Mouse (Mus musculus): Measurements from ENCODE around the gene Zfp978. TPM values are rescaled to one million over a fixed set of nuclear protein-coding genes. Genes with fewer than 3 reads are reported as not detected.
"Not testable (repeated sequence)": the region's sequence is repeated elsewhere in the genome, so short reads cannot be mapped to it uniquely, and the experiment has no call there.

The Zfp978 gene
- polyA plus RNA-seq, 1 experiment from 2014 or later = not detected

- 82% methylated on average over 5 of the region's 5 CpGs for WGBS
- H3K9me3 ChIP-seq (ENCODE audit: control insufficient read depth, low read length) = peaks cover 30% of the 10 kb centered on the region
- H3K4me3 ChIP-seq (ENCODE audit: low read length); H3K27ac ChIP-seq (ENCODE audit: low read length); H3K4me2 ChIP-seq (ENCODE audit: low read depth, low read length); H3K27me3 ChIP-seq (replicated peaks; ENCODE audit: control insufficient read depth, insufficient read depth, low read length); ATAC-seq; H3K4me1 ChIP-seq (ENCODE audit: control insufficient read depth, insufficient read depth, low read length); H3K9ac ChIP-seq (ENCODE audit: low read depth, low read length); H3K36me3 ChIP-seq (ENCODE audit: control insufficient read depth, insufficient read depth, low read length): not testable (repeated sequence)
Measured at GRCm38 (mm10) chr4:147419756-147420590, 58.9 kb downstream of the Zfp978 start.

GRCm38 (mm10) chr4:147420794-147421193, 59.7 kb downstream of the Zfp978 start:
- Histone ChIP-seq H3K9ac (ENCODE audit: low read depth, low read length) (no peak overlapping the region), H3K4me3 (ENCODE audit: low read length) (no peak overlapping the region), H3K4me2 (ENCODE audit: low read depth, low read length) (no peak overlapping the region), H3K4me1 (ENCODE audit: control insufficient read depth, insufficient read depth, low read length) (no peaks in the 10 kb centered on the region), H3K9me3 (ENCODE audit: control insufficient read depth, low read length) (peaks cover 34% of the 10 kb centered on the region), H3K36me3 (ENCODE audit: control insufficient read depth, insufficient read depth, low read length) (no peaks in the 10 kb centered on the region), H3K27me3 (replicated peaks; ENCODE audit: control insufficient read depth, insufficient read depth, low read length) (no peaks in the 10 kb centered on the region), H3K27ac (ENCODE audit: low read length) (no peak overlapping the region)
- 68% methylated on average over 3 of the region's 3 CpGs for WGBS
- no peak for ATAC-seq

DNA sequence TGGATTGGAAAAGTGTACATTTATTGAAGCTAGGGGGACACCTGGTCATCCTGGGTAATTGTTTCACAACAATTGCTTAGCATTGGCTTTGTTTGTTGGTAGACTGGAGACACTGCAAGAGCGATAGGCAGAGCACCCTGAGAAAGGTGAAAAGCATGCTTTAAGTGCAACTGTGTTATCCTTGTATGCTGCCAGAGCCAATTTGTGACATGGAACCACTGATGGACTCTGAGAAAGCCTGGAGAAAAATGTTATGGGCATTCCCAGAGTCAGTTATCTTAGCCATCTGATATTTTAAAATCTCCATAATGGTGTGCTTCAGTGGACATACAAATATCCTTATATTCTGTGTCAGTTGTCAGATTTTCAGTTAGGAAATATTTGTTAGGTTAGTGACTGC, 60.2 kb downstream of the Zfp978 start:
- WGBS = 31% methylated on average over 1 of the region's 1 CpGs

DNA sequence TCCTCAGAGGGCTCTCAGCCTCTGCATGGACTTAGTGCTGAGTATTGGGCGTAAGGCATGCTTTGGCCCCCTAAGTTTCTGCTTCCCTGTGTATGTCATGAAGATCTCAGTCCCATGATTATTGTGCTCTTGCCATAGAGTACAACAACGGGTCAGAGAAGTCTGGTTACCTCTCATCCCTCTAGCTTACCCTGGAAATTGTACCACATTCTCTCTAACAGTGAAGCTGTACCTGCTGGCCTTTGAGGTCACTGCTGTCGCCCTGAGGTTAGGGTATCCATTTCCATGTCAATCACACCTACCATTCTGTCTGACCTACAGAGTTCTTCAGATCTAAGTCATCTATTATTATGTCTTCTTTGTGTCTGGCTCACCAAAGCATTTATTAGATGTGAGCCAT, 62.0 kb downstream of the Zfp978 start:
- ATAC-seq = no peak
- H3K36me3 ChIP-seq (ENCODE audit: control insufficient read depth, insufficient read depth, low read length) = no peaks in the 10 kb centered on the region
- 49% methylated on average over 3 of the region's 3 CpGs for WGBS
- no peak overlapping the region for H3K4me2 ChIP-seq (ENCODE audit: low read depth, low read length)
- no peaks in the 10 kb centered on the region for H3K4me1 ChIP-seq (ENCODE audit: control insufficient read depth, insufficient read depth, low read length)
- H3K27ac ChIP-seq (ENCODE audit: low read length) = no peak overlapping the region
- no peaks in the 10 kb centered on the region for H3K27me3 ChIP-seq (replicated peaks; ENCODE audit: control insufficient read depth, insufficient read depth, low read length)
- no peak overlapping the region for H3K4me3 ChIP-seq (ENCODE audit: low read length)
- peaks cover 24% of the 10 kb centered on the region for H3K9me3 ChIP-seq (ENCODE audit: control insufficient read depth, low read length)
- no peak overlapping the region for H3K9ac ChIP-seq (ENCODE audit: low read depth, low read length)

More for the DNA sequence above, 60.2 kb downstream of the Zfp978 start:
- H3K9ac ChIP-seq (ENCODE audit: low read depth, low read length); H3K4me2 ChIP-seq (ENCODE audit: low read depth, low read length); H3K27me3 ChIP-seq (replicated peaks; ENCODE audit: control insufficient read depth, insufficient read depth, low read length); ATAC-seq; H3K4me1 ChIP-seq (ENCODE audit: control insufficient read depth, insufficient read depth, low read length); H3K27ac ChIP-seq (ENCODE audit: low read length); H3K4me3 ChIP-seq (ENCODE audit: low read length); H3K36me3 ChIP-seq (ENCODE audit: control insufficient read depth, insufficient read depth, low read length): not testable (repeated sequence)
- H3K9me3 ChIP-seq (ENCODE audit: control insufficient read depth, low read length) = peaks cover 33% of the 10 kb centered on the region

DNA sequence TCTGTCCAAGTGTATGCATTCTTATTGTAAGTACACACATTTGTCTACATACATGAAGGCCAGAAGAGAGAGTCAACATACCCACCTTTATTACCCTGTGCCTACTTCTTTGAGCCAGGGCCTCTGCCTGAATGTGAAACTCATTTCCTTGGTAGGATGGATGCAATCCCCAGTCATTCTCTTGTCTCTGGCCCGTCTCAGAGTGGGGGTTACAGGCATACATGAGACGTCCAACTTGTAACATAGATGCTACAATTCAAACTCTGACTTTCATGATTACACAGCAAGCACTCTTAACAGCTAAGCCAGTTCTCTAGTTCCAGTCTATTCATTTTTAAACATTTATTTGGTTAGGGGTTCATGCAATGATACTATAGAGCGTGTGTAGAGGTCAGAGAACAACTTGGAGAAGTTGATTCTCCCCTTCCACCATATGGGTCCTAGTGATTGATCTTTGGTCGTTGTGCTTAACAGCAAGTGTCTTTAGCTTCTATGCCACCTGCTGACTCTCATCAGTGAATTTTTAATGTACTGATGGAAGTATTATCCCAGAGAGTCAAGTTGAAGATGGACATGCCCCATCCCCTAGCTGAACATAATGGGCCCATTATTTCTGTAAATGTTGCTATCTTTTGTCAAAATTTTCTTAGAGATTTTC, 62.7 kb downstream of the Zfp978 start:
- 58% methylated on average over 4 of the region's 4 CpGs for WGBS
- no peak for ATAC-seq

GRCm38 (mm10) chr4:147424404-147424803, 63.3 kb downstream of the Zfp978 start:
- not testable (repeated sequence) for ATAC-seq

More for the DNA sequence above, 62.7 kb downstream of the Zfp978 start:
- Histone ChIP-seq H3K4me2 (ENCODE audit: low read depth, low read length) (no peak overlapping the region), H3K27me3 (replicated peaks; ENCODE audit: control insufficient read depth, insufficient read depth, low read length) (no peaks in the 10 kb centered on the region), H3K9me3 (ENCODE audit: control insufficient read depth, low read length) (peaks cover 21% of the 10 kb centered on the region), H3K36me3 (ENCODE audit: control insufficient read depth, insufficient read depth, low read length) (no peaks in the 10 kb centered on the region), H3K4me1 (ENCODE audit: control insufficient read depth, insufficient read depth, low read length) (no peaks in the 10 kb centered on the region), H3K27ac (ENCODE audit: low read length) (no peak overlapping the region), H3K4me3 (ENCODE audit: low read length) (no peak overlapping the region), H3K9ac (ENCODE audit: low read depth, low read length) (no peak overlapping the region)

GRCm38 (mm10) chr4:147425615-147426347, 64.7 kb downstream of the Zfp978 start:
- not testable (repeated sequence) for H3K36me3 ChIP-seq (ENCODE audit: control insufficient read depth, insufficient read depth, low read length); H3K4me3 ChIP-seq (ENCODE audit: low read length); H3K9ac ChIP-seq (ENCODE audit: low read depth, low read length); H3K4me1 ChIP-seq (ENCODE audit: control insufficient read depth, insufficient read depth, low read length); H3K4me2 ChIP-seq (ENCODE audit: low read depth, low read length); H3K27ac ChIP-seq (ENCODE audit: low read length); H3K27me3 ChIP-seq (replicated peaks; ENCODE audit: control insufficient read depth, insufficient read depth, low read length)
- peaks cover 24% of the 10 kb centered on the region for H3K9me3 ChIP-seq (ENCODE audit: control insufficient read depth, low read length)
- peak; percentile 31 for ATAC-seq
- WGBS = 50% methylated on average over 5 of the region's 5 CpGs

More at GRCm38 (mm10) chr4:147424404-147424803, 63.3 kb downstream of the Zfp978 start:
- 49% methylated on average over 3 of the region's 3 CpGs for WGBS
- H3K4me1 ChIP-seq (ENCODE audit: control insufficient read depth, insufficient read depth, low read length); H3K27me3 ChIP-seq (replicated peaks; ENCODE audit: control insufficient read depth, insufficient read depth, low read length); H3K4me2 ChIP-seq (ENCODE audit: low read depth, low read length); H3K9ac ChIP-seq (ENCODE audit: low read depth, low read length); H3K36me3 ChIP-seq (ENCODE audit: control insufficient read depth, insufficient read depth, low read length); H3K4me3 ChIP-seq (ENCODE audit: low read length); H3K27ac ChIP-seq (ENCODE audit: low read length): not testable (repeated sequence)
- peaks cover 21% of the 10 kb centered on the region for H3K9me3 ChIP-seq (ENCODE audit: control insufficient read depth, low read length)

- Histone ChIP-seq H3K4me1 (ENCODE audit: control insufficient read depth, insufficient read depth, low read length) (no peaks in the 10 kb centered on the region), H3K9ac (ENCODE audit: low read depth, low read length) (no peak overlapping the region), H3K27ac (ENCODE audit: low read length) (no peak overlapping the region), H3K9me3 (ENCODE audit: control insufficient read depth, low read length) (peaks cover 8% of the 10 kb centered on the region), H3K27me3 (replicated peaks; ENCODE audit: control insufficient read depth, insufficient read depth, low read length) (no peaks in the 10 kb centered on the region), H3K4me3 (ENCODE audit: low read length) (no peak overlapping the region), H3K4me2 (ENCODE audit: low read depth, low read length) (no peak overlapping the region), H3K36me3 (ENCODE audit: control insufficient read depth, insufficient read depth, low read length) (no peaks in the 10 kb centered on the region)
- no peak for ATAC-seq
Measured at GRCm38 (mm10) chr4:147430651-147431050, 69.5 kb downstream of the Zfp978 start.

GRCm38 (mm10) chr4:147431696-147432442, 70.8 kb downstream of the Zfp978 start:
- WGBS = 69% methylated on average over 3 of the region's 3 CpGs
- not testable (repeated sequence) for H3K9me3 ChIP-seq (ENCODE audit: control insufficient read depth, low read length); H3K4me3 ChIP-seq (ENCODE audit: low read length); H3K4me1 ChIP-seq (ENCODE audit: control insufficient read depth, insufficient read depth, low read length); H3K4me2 ChIP-seq (ENCODE audit: low read depth, low read length); H3K36me3 ChIP-seq (ENCODE audit: control insufficient read depth, insufficient read depth, low read length); H3K9ac ChIP-seq (ENCODE audit: low read depth, low read length); H3K27me3 ChIP-seq (replicated peaks; ENCODE audit: control insufficient read depth, insufficient read depth, low read length); H3K27ac ChIP-seq (ENCODE audit: low read length)
- ATAC-seq = peak; percentile 53
